Mouse (Mus musculus): ENCODE data around the gene Slc35a5.

Gene Slc35a5

GRCm38 (mm10) chr16:45158522-45159388 lies at the start of gene Slc35a5, which contains the start of gene Atg3:
Gene Slc35a5, minus strand, starts transcription at chr16:45158706.
Gene Atg3, plus strand, starts transcription at chr16:45158785.
- DNase-seq, result peak; percentile 96

GRCm38 (mm10) chr16:45204859-45205670 lies 46.6 kb upstream of the Slc35a5 start:
- DNase-seq, result peak; percentile 16

- no peak for DNase-seq
Observed at GRCm38 (mm10) chr16:45204438-45204837, 45.9 kb upstream of the Slc35a5 start.

- DNase-seq, result no peak
Observed at GRCm38 (mm10) chr16:45201395-45201794, 42.9 kb upstream of the Slc35a5 start.

GRCm38 (mm10) chr16:45196816-45197215 lies 38.3 kb upstream of the Slc35a5 start:
- peak; percentile 60 for DNase-seq

GRCm38 (mm10) chr16:45192613-45193012 lies 34.1 kb upstream of the Slc35a5 start:
- peak; percentile 64 for DNase-seq

- no peak for DNase-seq
Observed at GRCm38 (mm10) chr16:45181824-45182223, 23.3 kb upstream of the Slc35a5 start.

- no peak for DNase-seq
Observed at GRCm38 (mm10) chr16:45178552-45178951, 20.0 kb upstream of the Slc35a5 start.

- DNase-seq, result no peak
Observed at GRCm38 (mm10) chr16:45159389-45159716, 847 bp upstream of the Slc35a5 start.

GRCm38 (mm10) chr16:45158136-45158521 lies 377 bp downstream of the Slc35a5 start:
- peak; percentile 89 for DNase-seq

- no peak for DNase-seq
Observed at GRCm38 (mm10) chr16:45154741-45155250, 3.7 kb downstream of the Slc35a5 start.

- no peak for DNase-seq
Observed at GRCm38 (mm10) chr16:45148488-45149082, 9.9 kb downstream of the Slc35a5 start.

GRCm38 (mm10) chr16:45145119-45145518 lies 13.4 kb downstream of the Slc35a5 start:
- DNase-seq, result no peak

GRCm38 (mm10) chr16:45142565-45142964 lies 15.9 kb downstream of the Slc35a5 start:
- DNase-seq, result no peak

GRCm38 (mm10) chr16:45141711-45142110 lies 16.8 kb downstream of the Slc35a5 start:
- no peak for DNase-seq

- no peak for DNase-seq
Observed at GRCm38 (mm10) chr16:45127936-45128710, 30.4 kb downstream of the Slc35a5 start.

GRCm38 (mm10) chr16:45124230-45125203 lies 34.0 kb downstream of the Slc35a5 start:
- DNase-seq, result no peak

GRCm38 (mm10) chr16:45122571-45122970 lies 35.9 kb downstream of the Slc35a5 start:
- peak; percentile 9 for DNase-seq

GRCm38 (mm10) chr16:45120844-45121425 lies 37.6 kb downstream of the Slc35a5 start:
- DNase-seq, result peak; percentile 67

- no peak for DNase-seq
Observed at GRCm38 (mm10) chr16:45118760-45119159, 39.7 kb downstream of the Slc35a5 start.

GRCm38 (mm10) chr16:45117200-45117599 lies 41.3 kb downstream of the Slc35a5 start:
- no peak for DNase-seq
